In genomic region chr8:95081650-95082049, GRCm38 (mm10) we compare ENCODE assay signal across 8 mouse cellular contexts. TPM values are rescaled to one million over a fixed set of nuclear protein-coding genes. Genes with fewer than 3 reads are reported as not detected.
DNase-seq lines count a peak whose midpoint lies in the region; ATAC-seq and TF ChIP-seq lines count a peak whose summit lies in the region.

No protein-coding gene starts in this region.

- peak overlapping the region; percentile 87 for H3K9ac ChIP-seq in forebrain, embryonic 12.5 days
- peak overlapping the region; percentile 76 for H3K9ac ChIP-seq in liver, embryonic 15.5 days

- ATAC-seq in forebrain, embryonic 12.5 days (ENCODE audit: low FRiP score) = no peak
- no peak for ATAC-seq in liver, embryonic 15.5 days (ENCODE audit: insufficient read depth)

- no peak for TF ChIP-seq POLR2A in lung, adult 2 months (IDR thresholded peaks at IDR 0.05; ENCODE audit: borderline replicate concordance, extremely low read depth, low read depth, low read length)
- no peak for TF ChIP-seq POLR2A in bone marrow macrophage, adult 2 months (IDR thresholded peaks at IDR 0.05; ENCODE audit: borderline replicate concordance, low read depth, low read length)

- no peak overlapping the region for H3K27ac ChIP-seq in bone marrow macrophage, adult 2 months (ENCODE audit: insufficient read depth, low read depth, low read length)
- peak overlapping the region; percentile 78 for H3K27ac ChIP-seq in forebrain, embryonic 12.5 days
- H3K27ac ChIP-seq in liver, embryonic 15.5 days (replicated peaks) = peak overlapping the region; percentile 75

- DNase-seq in lung, adult 2 months = no peak
- DNase-seq in lung, postnatal 14 days = no peak
- no peak for DNase-seq in right cerebral cortex, postnatal 4 days
- DNase-seq in adrenal gland, postnatal 4 days (ENCODE audit: low spot score in 2 of 2) = no peak
- DNase-seq in left cerebral cortex, adult 9 months (ENCODE audit: low spot score in 2 of 2) = no peak

- H3K9me3 ChIP-seq in forebrain, embryonic 12.5 days = no peaks in the 10 kb centered on the region
- no peaks in the 10 kb centered on the region for H3K9me3 ChIP-seq in liver, embryonic 15.5 days (replicated peaks)

- H3K4me1 ChIP-seq in lung, adult 2 months (ENCODE audit: control insufficient read depth, insufficient read depth, low read length) = peaks cover 4% of the 10 kb centered on the region; the same call in 1 of the 2 replicates
- H3K4me1 ChIP-seq in bone marrow macrophage, adult 2 months (ENCODE audit: control insufficient read depth, insufficient read depth, low read length) = peaks cover 2% of the 10 kb centered on the region; the same call in 1 of the 2 replicates
- H3K4me1 ChIP-seq in forebrain, embryonic 12.5 days = peaks cover 18% of the 10 kb centered on the region
- peaks cover 53% of the 10 kb centered on the region for H3K4me1 ChIP-seq in liver, embryonic 15.5 days (replicated peaks)

- TF ChIP-seq CTCF in lung, adult 2 months (IDR thresholded peaks at IDR 0.05; ENCODE audit: insufficient read depth, low read length) = no peak
- no peak for TF ChIP-seq CTCF in bone marrow macrophage, adult 2 months (IDR thresholded peaks at IDR 0.05; ENCODE audit: low read depth, low read length)

- peak overlapping the region; percentile 94 for H3K4me2 ChIP-seq in forebrain, embryonic 12.5 days
- H3K4me2 ChIP-seq in liver, embryonic 15.5 days = peak overlapping the region; percentile 92

- H3K27me3 ChIP-seq in forebrain, embryonic 12.5 days = peaks cover 10% of the 10 kb centered on the region; the same call in 1 of the 2 replicates
- no peaks in the 10 kb centered on the region for H3K27me3 ChIP-seq in liver, embryonic 15.5 days

- H3K4me3 ChIP-seq in lung, adult 2 months (replicated peaks; ENCODE audit: extremely low read depth, low read depth, low read length) = peak overlapping the region; percentile 89
- H3K4me3 ChIP-seq in bone marrow macrophage, adult 2 months (ENCODE audit: insufficient read depth, low read length) = peak overlapping the region; percentile 85
- peak overlapping the region; percentile 84 for H3K4me3 ChIP-seq in forebrain, embryonic 12.5 days (replicated peaks)
- H3K4me3 ChIP-seq in liver, embryonic 15.5 days (replicated peaks) = peak overlapping the region; percentile 85

- H3K36me3 ChIP-seq in forebrain, embryonic 12.5 days (replicated peaks) = peaks cover 26% of the 10 kb centered on the region
- H3K36me3 ChIP-seq in liver, embryonic 15.5 days (replicated peaks) = peaks cover 17% of the 10 kb centered on the region; the same call in 1 of the 2 replicates

- WGBS in lung, adult 2 months = 5% methylated on average over 11 of the region's 11 CpGs
- 5% methylated on average over 11 of the region's 11 CpGs for WGBS in forebrain, embryonic 12.5 days
- WGBS in liver, embryonic 15.5 days (ENCODE audit: insufficient replicate concordance) = 8% methylated on average over 11 of the region's 11 CpGs

RNA-seq across cellular contexts. Expression of gene Katnb1, which starts 0.7 kb away (rescaled TPM):
- polyA plus RNA-seq in lung, adult 2 months (2012; rRNA removed) = 18.4 and 20.0 TPM in 2 replicates
- 7.7 and 11.2 TPM in 2 replicates for polyA plus RNA-seq in bone marrow macrophage, adult 2 months (2012; ENCODE audit: insufficient read depth, insufficient read length, missing spikeins)
- 35.6 and 42.0 TPM in 2 replicates for polyA plus RNA-seq in forebrain, embryonic 12.5 days (2016; fragmentation: Nextera tagmentation; extraction: Ambion mirVana)
- 9.6 and 12.0 TPM in 2 replicates for polyA plus RNA-seq in liver, embryonic 15.5 days (2015; fragmentation: Nextera tagmentation; extraction: Ambion mirVana)
- total RNA-seq in adrenal gland, postnatal 4 days (2021) = 10 to 100 TPM; 20.2 to 20.9 TPM

RNA-seq across cellular contexts. Expression of gene Drc7, which starts 26.7 kb away (rescaled TPM):
- 14.0 and 18.5 TPM in 2 replicates for polyA plus RNA-seq in lung, adult 2 months (2012; rRNA removed)
- not detected in 2 replicates for polyA plus RNA-seq in bone marrow macrophage, adult 2 months (2012; ENCODE audit: insufficient read depth, insufficient read length, missing spikeins)
- polyA plus RNA-seq in forebrain, embryonic 12.5 days (2016; fragmentation: Nextera tagmentation; extraction: Ambion mirVana) = 0.26 and 0.38 TPM in 2 replicates
- 0.35 and 0.39 TPM in 2 replicates for polyA plus RNA-seq in liver, embryonic 15.5 days (2015; fragmentation: Nextera tagmentation; extraction: Ambion mirVana)
- not detected for total RNA-seq in adrenal gland, postnatal 4 days (2021)

Comparison
In these comparisons a context has a peak if more than half of its experiments do, and no peak if none do; other contexts are left out.
1. RNA of gene Drc7, which starts 26.7 kb away (polyA plus RNA-seq): 14.0 to 18.5 TPM in lung, adult 2 months; 0.35 to 0.39 TPM in liver, embryonic 15.5 days, 0.26 to 0.38 TPM in forebrain, embryonic 12.5 days and not detected in bone marrow macrophage, adult 2 months; every median in the first group is over 10 times any median in the second.
2. Peak in every context shown above with its lines, with median percentiles within 50 percentile points of each other: H3K4me3 ChIP-seq.